Mouse (Mus musculus): Measurements from ENCODE around the gene Nfyb. TPM values are rescaled to one million over a fixed set of nuclear protein-coding genes. Genes with fewer than 3 reads are reported as not detected.

Nfyb gene
- total RNA-seq, 1 experiment from 2014 or later: 80.8 TPM

- ATAC-seq (replicated peaks in 1 of 2; ENCODE audit: insufficient read depth in 1 of 2, low FRiP score in 2 of 2, low TSS enrichment in 1 of 2, low read depth in 1 of 2, poor library complexity in 2 of 2, severe bottlenecking in 2 of 2): no peak
These were observed 25.2 kb upstream of the Nfyb start for GRCm38 (mm10) chr10:82789181-82789580.

- ATAC-seq (replicated peaks in 1 of 2; ENCODE audit: insufficient read depth in 1 of 2, low FRiP score in 2 of 2, low TSS enrichment in 1 of 2, low read depth in 1 of 2, poor library complexity in 2 of 2, severe bottlenecking in 2 of 2): no peak
These were observed 18.5 kb upstream of the Nfyb start for GRCm38 (mm10) chr10:82782472-82782871.

- no peak for ATAC-seq (replicated peaks in 1 of 2; ENCODE audit: insufficient read depth in 1 of 2, low FRiP score in 2 of 2, low TSS enrichment in 1 of 2, low read depth in 1 of 2, poor library complexity in 2 of 2, severe bottlenecking in 2 of 2)
These were observed 16.9 kb upstream of the Nfyb start for GRCm38 (mm10) chr10:82780816-82781215.

GRCm38 (mm10) chr10:82780322-82780721, 16.4 kb upstream of the Nfyb start:
- peak in 1 of 2 experiments; percentile 49; a peak in 1 of 4 replicates for ATAC-seq (replicated peaks in 1 of 2; ENCODE audit: insufficient read depth in 1 of 2, low FRiP score in 2 of 2, low TSS enrichment in 1 of 2, low read depth in 1 of 2, poor library complexity in 2 of 2, severe bottlenecking in 2 of 2)

- no peak for ATAC-seq (replicated peaks in 1 of 2; ENCODE audit: insufficient read depth in 1 of 2, low FRiP score in 2 of 2, low TSS enrichment in 1 of 2, low read depth in 1 of 2, poor library complexity in 2 of 2, severe bottlenecking in 2 of 2)
These were observed 15.9 kb upstream of the Nfyb start for GRCm38 (mm10) chr10:82779831-82780230.

GRCm38 (mm10) chr10:82778791-82779549, 15.0 kb upstream of the Nfyb start:
- ATAC-seq (replicated peaks in 1 of 2; ENCODE audit: insufficient read depth in 1 of 2, low FRiP score in 2 of 2, low TSS enrichment in 1 of 2, low read depth in 1 of 2, poor library complexity in 2 of 2, severe bottlenecking in 2 of 2): no peak

GRCm38 (mm10) chr10:82777886-82778285, 13.9 kb upstream of the Nfyb start:
- peak in 1 of 2 experiments; percentile 21; a peak in 1 of 4 replicates for ATAC-seq (replicated peaks in 1 of 2; ENCODE audit: insufficient read depth in 1 of 2, low FRiP score in 2 of 2, low TSS enrichment in 1 of 2, low read depth in 1 of 2, poor library complexity in 2 of 2, severe bottlenecking in 2 of 2)

- ATAC-seq (replicated peaks in 1 of 2; ENCODE audit: insufficient read depth in 1 of 2, low FRiP score in 2 of 2, low TSS enrichment in 1 of 2, low read depth in 1 of 2, poor library complexity in 2 of 2, severe bottlenecking in 2 of 2): no peak
These were observed 13.1 kb upstream of the Nfyb start for GRCm38 (mm10) chr10:82777075-82777474.

GRCm38 (mm10) chr10:82774841-82775240, 10.9 kb upstream of the Nfyb start:
- ATAC-seq (replicated peaks in 1 of 2; ENCODE audit: insufficient read depth in 1 of 2, low FRiP score in 2 of 2, low TSS enrichment in 1 of 2, low read depth in 1 of 2, poor library complexity in 2 of 2, severe bottlenecking in 2 of 2): no peak

GRCm38 (mm10) chr10:82771595-82772170, 7.7 kb upstream of the Nfyb start:
- ATAC-seq (replicated peaks in 1 of 2; ENCODE audit: insufficient read depth in 1 of 2, low FRiP score in 2 of 2, low TSS enrichment in 1 of 2, low read depth in 1 of 2, poor library complexity in 2 of 2, severe bottlenecking in 2 of 2): no peak

GRCm38 (mm10) chr10:82770713-82771112, 6.8 kb upstream of the Nfyb start:
- no peak for ATAC-seq (replicated peaks in 1 of 2; ENCODE audit: insufficient read depth in 1 of 2, low FRiP score in 2 of 2, low TSS enrichment in 1 of 2, low read depth in 1 of 2, poor library complexity in 2 of 2, severe bottlenecking in 2 of 2)

- no peak for ATAC-seq (replicated peaks in 1 of 2; ENCODE audit: insufficient read depth in 1 of 2, low FRiP score in 2 of 2, low TSS enrichment in 1 of 2, low read depth in 1 of 2, poor library complexity in 2 of 2, severe bottlenecking in 2 of 2)
These were observed 5.0 kb upstream of the Nfyb start for GRCm38 (mm10) chr10:82768901-82769300.

- no peak for ATAC-seq (replicated peaks in 1 of 2; ENCODE audit: insufficient read depth in 1 of 2, low FRiP score in 2 of 2, low TSS enrichment in 1 of 2, low read depth in 1 of 2, poor library complexity in 2 of 2, severe bottlenecking in 2 of 2)
These were observed 925 bp downstream of the Nfyb start for GRCm38 (mm10) chr10:82762756-82763681.

GRCm38 (mm10) chr10:82761037-82761811, 2.7 kb downstream of the Nfyb start:
- ATAC-seq (replicated peaks in 1 of 2; ENCODE audit: insufficient read depth in 1 of 2, low FRiP score in 2 of 2, low TSS enrichment in 1 of 2, low read depth in 1 of 2, poor library complexity in 2 of 2, severe bottlenecking in 2 of 2): no peak

- ATAC-seq (replicated peaks in 1 of 2; ENCODE audit: insufficient read depth in 1 of 2, low FRiP score in 2 of 2, low TSS enrichment in 1 of 2, low read depth in 1 of 2, poor library complexity in 2 of 2, severe bottlenecking in 2 of 2): peak in 1 of 2 experiments; percentile 2; a peak in 1 of 4 replicates
These were observed 4.2 kb downstream of the Nfyb start for GRCm38 (mm10) chr10:82759706-82760105.

- no peak; a peak in 1 of 4 replicates for ATAC-seq (replicated peaks in 1 of 2; ENCODE audit: insufficient read depth in 1 of 2, low FRiP score in 2 of 2, low TSS enrichment in 1 of 2, low read depth in 1 of 2, poor library complexity in 2 of 2, severe bottlenecking in 2 of 2)
These were observed 5.1 kb downstream of the Nfyb start for GRCm38 (mm10) chr10:82758878-82759277.

GRCm38 (mm10) chr10:82758368-82758767, 5.6 kb downstream of the Nfyb start:
- no peak for ATAC-seq (replicated peaks in 1 of 2; ENCODE audit: insufficient read depth in 1 of 2, low FRiP score in 2 of 2, low TSS enrichment in 1 of 2, low read depth in 1 of 2, poor library complexity in 2 of 2, severe bottlenecking in 2 of 2)

All from hematopoietic stem cell, adult 5-6 weeks (primary cell).